Mouse (Mus musculus): ENCODE results near the gene Gm44965. TPM values are rescaled to one million over a fixed set of nuclear protein-coding genes. Genes with fewer than 3 reads are reported as not detected.
A peak's percentile ranks its signal among the peaks of the same experiment; 100 is the strongest.

Gm44965 gene
- total and polyA plus RNA-seq, 2 experiments from 2014 or later: 0.75 TPM; not detected in 1

- H3K4me2 ChIP-seq (ENCODE audit: low read depth, low read length, poor library complexity, severe bottlenecking): no peak overlapping the region
- DNase-seq (ENCODE audit: low spot score) (no peak), ATAC-seq (ENCODE audit: low FRiP score) (no peak)
- TF ChIP-seq CTCF (IDR thresholded peaks at IDR 0.05): peak; percentile 46
- no peaks in the 10 kb centered on the region for H3K9me3 ChIP-seq (ENCODE audit: low read length)
- no peak overlapping the region for H3K9ac ChIP-seq (replicated peaks; ENCODE audit: low read length, poor library complexity, severe bottlenecking)
- WGBS: 65% methylated on average over 1 of the region's 1 CpGs
- no peak overlapping the region for H3K27ac ChIP-seq (ENCODE audit: low read depth, low read length)
- H3K4me1 ChIP-seq (ENCODE audit: insufficient read depth, low read length): peaks cover 10% of the 10 kb centered on the region; the same call in 1 of the 2 replicates
- 0 out of 2 replicates have a peak, but pooled peaks cover 7% of the 10 kb centered on the region for H3K27me3 ChIP-seq (ENCODE audit: insufficient read depth, low read length)
- H3K36me3 ChIP-seq (ENCODE audit: insufficient read depth, low read length): peaks cover 22% of the 10 kb centered on the region
- H3K4me3 ChIP-seq (ENCODE audit: low read depth, low read length): no peak overlapping the region
These were observed 29.7 kb downstream of the Gm44965 start for GRCm38 (mm10) chr6:48623460-48623859.

- Histone ChIP-seq H3K27ac (ENCODE audit: low read depth, low read length) (no peak within 1 kb of the TSS; the same call in 1 of the 2 replicates), H3K9me3 (ENCODE audit: low read length) (no peaks in the 10 kb centered on the region), H3K27me3 (ENCODE audit: insufficient read depth, low read length) (0 out of 2 replicates have a peak, but pooled peaks cover 7% of the 10 kb centered on the region), H3K9ac (replicated peaks; ENCODE audit: low read length, poor library complexity, severe bottlenecking) (peak within 1 kb of the TSS; percentile 63), H3K4me1 (ENCODE audit: insufficient read depth, low read length) (peaks cover 16% of the 10 kb centered on the region), H3K4me2 (ENCODE audit: low read depth, low read length, poor library complexity, severe bottlenecking) (peak within 1 kb of the TSS; percentile 81), H3K4me3 (ENCODE audit: low read depth, low read length) (peak within 1 kb of the TSS; percentile 53), H3K36me3 (ENCODE audit: insufficient read depth, low read length) (no peaks in the 10 kb centered on the region; the same call in 1 of the 2 replicates)
- no peak for DNase-seq (ENCODE audit: low spot score)
- ATAC-seq (ENCODE audit: low FRiP score): no peak
- WGBS: 21% methylated on average over 8 of the region's 8 CpGs
- no peak for TF ChIP-seq CTCF (IDR thresholded peaks at IDR 0.05)
These were observed 32.7 kb downstream of the Gm44965 start, which contains the start of gene AI854703 for GRCm38 (mm10) chr6:48626464-48626863. Gene AI854703 (plus strand): TSS chr6:48626764.

- Histone ChIP-seq H3K27me3 (ENCODE audit: insufficient read depth, low read length) (0 out of 2 replicates have a peak, but pooled peaks cover 7% of the 10 kb centered on the region), H3K36me3 (ENCODE audit: insufficient read depth, low read length) (no peaks in the 10 kb centered on the region; the same call in 1 of the 2 replicates), H3K4me2 (ENCODE audit: low read depth, low read length, poor library complexity, severe bottlenecking) (peak overlapping the region; percentile 81), H3K27ac (ENCODE audit: low read depth, low read length) (no peak overlapping the region; the same call in 1 of the 2 replicates), H3K4me3 (ENCODE audit: low read depth, low read length) (peak overlapping the region; percentile 53), H3K9ac (replicated peaks; ENCODE audit: low read length, poor library complexity, severe bottlenecking) (peak overlapping the region; percentile 63), H3K4me1 (ENCODE audit: insufficient read depth, low read length) (peaks cover 16% of the 10 kb centered on the region), H3K9me3 (ENCODE audit: low read length) (no peaks in the 10 kb centered on the region)
- peak; percentile 64; the same call in 1 of the 2 replicates for ATAC-seq (ENCODE audit: low FRiP score)
- peak; percentile 72 for DNase-seq (ENCODE audit: low spot score)
- peak; percentile 36; the same call in 1 of the 2 replicates for TF ChIP-seq CTCF (IDR thresholded peaks at IDR 0.05)
- under 1% methylated on average over 32 of the region's 32 CpGs for WGBS
These were observed 33.2 kb downstream of the Gm44965 start for GRCm38 (mm10) chr6:48626984-48627383.

- peak overlapping the region; percentile 63 for H3K9ac ChIP-seq (replicated peaks; ENCODE audit: low read length, poor library complexity, severe bottlenecking)
- H3K36me3 ChIP-seq (ENCODE audit: insufficient read depth, low read length): peaks cover 2% of the 10 kb centered on the region; the same call in 1 of the 2 replicates
- peak overlapping the region; percentile 81 for H3K4me2 ChIP-seq (ENCODE audit: low read depth, low read length, poor library complexity, severe bottlenecking)
- no peak overlapping the region for H3K27ac ChIP-seq (ENCODE audit: low read depth, low read length)
- H3K4me3 ChIP-seq (ENCODE audit: low read depth, low read length): peak overlapping the region; percentile 53
- DNase-seq (ENCODE audit: low spot score) (no peak), ATAC-seq (ENCODE audit: low FRiP score) (no peak)
- peaks cover 16% of the 10 kb centered on the region for H3K4me1 ChIP-seq (ENCODE audit: insufficient read depth, low read length)
- TF ChIP-seq CTCF (IDR thresholded peaks at IDR 0.05): no peak
- 0 out of 2 replicates have a peak, but pooled peaks cover 7% of the 10 kb centered on the region for H3K27me3 ChIP-seq (ENCODE audit: insufficient read depth, low read length)
- no peaks in the 10 kb centered on the region for H3K9me3 ChIP-seq (ENCODE audit: low read length)
- WGBS: 2% methylated on average over 7 of the region's 7 CpGs
These were observed 33.8 kb downstream of the Gm44965 start for GRCm38 (mm10) chr6:48627511-48627924.

- Histone ChIP-seq H3K27ac (ENCODE audit: low read depth, low read length) (no peak overlapping the region), H3K9me3 (ENCODE audit: low read length) (no peaks in the 10 kb centered on the region), H3K27me3 (ENCODE audit: insufficient read depth, low read length) (0 out of 2 replicates have a peak, but pooled peaks cover 7% of the 10 kb centered on the region), H3K4me2 (ENCODE audit: low read depth, low read length, poor library complexity, severe bottlenecking) (peak overlapping the region; percentile 81; the same call in 1 of the 2 replicates), H3K4me1 (ENCODE audit: insufficient read depth, low read length) (peaks cover 16% of the 10 kb centered on the region), H3K4me3 (ENCODE audit: low read depth, low read length) (no peak overlapping the region), H3K9ac (replicated peaks; ENCODE audit: low read length, poor library complexity, severe bottlenecking) (no peak overlapping the region), H3K36me3 (ENCODE audit: insufficient read depth, low read length) (peaks cover 2% of the 10 kb centered on the region; the same call in 1 of the 2 replicates)
- TF ChIP-seq CTCF (IDR thresholded peaks at IDR 0.05): no peak
- WGBS: 83% methylated on average over 3 of the region's 3 CpGs
- DNase-seq (ENCODE audit: low spot score) (no peak), ATAC-seq (ENCODE audit: low FRiP score) (no peak)
These were observed 34.6 kb downstream of the Gm44965 start for GRCm38 (mm10) chr6:48628377-48628776.
